Mouse (Mus musculus) fibroblast of lung, adult 2 months (primary cell): ENCODE results near the gene Spaca7.
"Not testable (repeated sequence)": the region's sequence is repeated elsewhere in the genome, so short reads cannot be mapped to it uniquely, and the experiment has no call there.

ENCODE experiments used
- DNase-seq: peaks from one replicate; pipeline ENCODE4 v3.0.0-alpha.2; 2011; ENCODE audit warnings: low read depth

Spaca7 gene

DNA sequence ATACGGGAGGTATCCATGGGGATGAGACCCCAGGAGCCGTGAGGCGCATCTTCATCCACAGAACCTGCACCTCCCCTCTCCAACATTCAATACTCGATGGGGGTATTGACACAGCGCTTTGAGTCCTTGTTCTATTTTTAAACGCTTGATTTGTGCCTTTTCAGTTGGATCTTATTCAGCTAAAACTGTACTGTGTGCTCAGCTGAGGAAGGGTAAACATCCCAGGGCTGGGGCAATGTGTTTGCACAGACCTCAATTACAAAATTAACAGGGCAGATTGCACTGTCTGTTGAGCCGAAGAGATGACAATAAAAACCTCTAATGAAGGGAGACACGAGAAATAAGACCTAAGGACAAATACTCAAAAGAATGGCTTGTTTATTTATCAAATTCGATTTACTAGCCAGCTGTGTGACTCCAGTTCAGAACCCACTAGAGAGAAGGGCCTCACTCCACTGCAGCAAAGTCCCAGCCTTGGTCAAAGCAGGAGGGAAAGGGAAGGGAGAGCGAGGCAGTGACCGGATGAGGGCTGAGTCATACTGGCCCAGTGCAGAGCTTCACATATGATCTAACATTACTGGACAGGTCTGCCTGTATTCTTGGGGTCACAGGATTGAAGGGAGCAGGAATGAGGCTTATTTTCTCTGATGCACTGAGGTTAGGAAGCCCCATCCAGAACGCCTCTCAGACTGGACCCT, 37.1 kb downstream of the Spaca7 start:
- no peak for DNase-seq

DNA sequence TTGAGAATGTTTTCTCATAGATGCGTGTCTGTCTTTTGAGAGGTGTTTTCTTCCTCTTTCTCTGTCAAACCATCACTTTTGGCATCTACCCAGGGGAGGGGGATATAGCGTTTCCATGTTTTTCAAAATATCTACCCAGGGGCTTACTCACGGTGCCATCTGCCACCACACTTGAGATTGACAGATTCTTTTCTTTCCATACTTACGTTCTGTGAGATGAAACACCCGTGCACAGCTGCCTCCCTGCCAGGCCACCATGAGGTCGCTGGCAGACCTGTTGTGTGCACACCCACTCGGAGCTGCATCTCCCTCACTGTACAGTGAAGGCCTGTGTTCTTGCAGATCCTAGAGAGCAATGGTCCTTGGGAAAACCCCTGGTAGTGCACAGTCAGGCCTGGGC, 40.4 kb downstream of the Spaca7 start:
- DNase-seq: no peak

DNA sequence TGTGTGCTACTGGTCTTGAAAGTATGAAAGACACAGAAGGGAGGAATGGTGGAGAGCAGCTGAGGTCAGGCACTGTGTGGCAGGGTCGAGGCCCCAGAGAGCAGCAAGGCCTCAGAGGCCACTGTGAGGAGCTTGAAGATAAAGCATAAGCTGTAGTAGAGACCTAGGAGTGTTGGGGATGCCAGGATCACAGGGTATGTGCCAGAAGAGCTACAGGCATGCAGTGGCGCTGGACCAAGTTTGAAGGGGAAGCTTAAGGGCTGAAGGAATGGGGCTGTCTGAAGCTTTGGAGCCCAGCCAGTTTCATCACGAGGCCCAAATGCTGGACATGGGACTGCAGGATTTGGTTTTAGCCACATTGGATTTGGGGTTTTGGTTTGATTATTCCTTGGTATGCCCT, 44.5 kb downstream of the Spaca7 start:
- DNase-seq: not testable (repeated sequence)

- no peak for DNase-seq
Observed at GRCm38 (mm10) chr8:12621550-12622222, 48.9 kb downstream of the Spaca7 start.

GRCm38 (mm10) chr8:12625890-12626289, 53.1 kb downstream of the Spaca7 start:
- DNase-seq: no peak

GRCm38 (mm10) chr8:12629079-12629478, 56.2 kb downstream of the Spaca7 start:
- no peak for DNase-seq

GRCm38 (mm10) chr8:12635366-12635765, 62.5 kb downstream of the Spaca7 start:
- DNase-seq: no peak

DNA sequence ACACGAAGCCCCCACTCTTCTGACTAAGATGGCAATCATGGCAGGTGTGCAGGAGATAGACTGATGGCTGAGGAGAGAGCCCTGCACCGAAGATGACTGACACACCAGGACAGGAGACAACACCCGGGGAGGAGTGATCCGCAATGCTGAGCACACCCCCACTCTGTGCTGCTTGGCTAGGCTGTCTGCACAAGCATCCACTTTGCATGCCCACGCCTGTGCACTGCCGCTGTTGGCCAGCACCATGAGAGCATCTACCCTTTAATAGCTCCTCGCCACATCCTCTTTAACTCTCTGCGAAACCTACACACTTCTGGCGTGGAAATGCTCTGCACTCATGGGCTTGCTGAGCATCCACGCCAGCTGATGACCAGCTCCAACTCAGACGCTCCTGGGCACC, 65.6 kb downstream of the Spaca7 start:
- no peak for DNase-seq

- no peak for DNase-seq
Observed at GRCm38 (mm10) chr8:12641527-12641926, 68.7 kb downstream of the Spaca7 start.

- DNase-seq: no peak
Observed at GRCm38 (mm10) chr8:12644341-12644740, 71.5 kb downstream of the Spaca7 start.

- DNase-seq: peak; percentile 5
Observed at GRCm38 (mm10) chr8:12644894-12645293, 72.1 kb downstream of the Spaca7 start.

- DNase-seq: no peak
Observed at GRCm38 (mm10) chr8:12646536-12646935, 73.7 kb downstream of the Spaca7 start.

DNA sequence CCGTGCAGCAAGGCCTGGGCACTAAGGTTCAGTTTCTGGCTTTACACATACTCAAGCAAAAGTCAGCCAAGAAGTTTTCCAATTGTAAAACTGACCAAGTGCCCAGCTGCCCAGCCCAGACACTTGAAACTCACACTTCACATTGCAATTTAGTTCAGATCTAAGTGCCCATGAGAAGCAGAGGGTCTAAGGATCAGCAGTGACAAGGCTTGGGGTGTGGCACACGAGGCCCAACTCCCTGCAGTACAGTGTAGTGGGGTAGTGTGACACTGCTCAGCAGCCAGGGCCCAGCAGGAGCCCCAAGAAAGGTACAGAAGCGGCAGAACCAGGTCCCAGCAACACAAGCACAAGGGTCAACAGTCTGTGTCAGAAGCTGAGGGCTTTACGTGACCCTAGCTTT, 76.1 kb downstream of the Spaca7 start:
- DNase-seq: no peak
